Mouse (Mus musculus): ENCODE measurements around the gene Srm.

Gene Srm

DNA sequence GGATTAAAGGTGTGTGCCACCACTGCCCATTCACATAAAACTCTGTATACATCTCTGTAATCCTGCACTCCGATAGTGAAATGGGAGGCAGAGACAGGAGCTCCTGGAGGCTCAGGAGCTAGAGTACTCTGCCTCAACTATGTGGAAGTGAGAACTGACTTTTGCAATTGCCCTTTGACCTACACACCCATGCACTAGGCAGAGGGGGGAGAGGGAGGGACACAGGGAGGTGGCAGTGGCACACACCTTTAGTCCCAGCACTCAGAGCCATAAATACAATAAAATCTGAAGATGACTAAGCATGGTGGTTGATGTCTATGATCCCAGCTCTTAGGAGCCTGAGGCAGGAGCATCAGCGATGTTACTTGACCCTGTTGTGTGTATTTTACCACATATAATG, 48.2 kb downstream of the Srm start:
- POLR2A ChIA-PET: interaction anchor here in 2 of 4 experiments (1.0 to 1.5 kb wide), 4 partner anchors 12 to 18 kb away, joined by 3 to 4 read pairs (median 4); partner anchors contain the start of gene Tardbp (in 1 of the 2)
- CTCF ChIA-PET: interaction anchor here in 1 of 4 experiments (0.7 kb wide), 1 partner anchor 1459 kb away, joined by 3 read pairs; no protein-coding TSS in a partner anchor

DNA sequence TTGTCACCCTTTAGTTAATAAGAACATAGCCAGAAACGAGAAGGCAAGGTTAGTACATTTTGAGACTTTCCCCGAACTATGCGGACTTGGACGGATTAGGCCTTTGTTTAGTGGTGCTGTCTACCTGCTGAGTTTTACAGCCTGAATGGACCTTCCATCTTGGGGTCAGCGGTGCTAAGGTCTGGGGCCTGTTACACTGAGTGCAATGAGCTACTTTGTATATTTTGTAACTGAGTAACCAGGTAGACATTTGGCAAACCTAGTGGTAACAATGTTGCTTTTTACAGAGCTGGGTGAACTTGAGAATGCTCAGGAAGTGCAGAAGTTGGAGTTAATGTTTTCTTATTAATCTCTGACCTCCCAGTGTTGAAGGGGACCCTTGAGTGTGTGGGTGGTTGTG, 49.8 kb downstream of the Srm start:
- POLR2A ChIA-PET: interaction anchor here in 1 of 4 experiments (1.5 kb wide), 1 partner anchor 14 kb away, joined by 4 read pairs; the partner anchor contains the start of gene Tardbp
- CTCF ChIA-PET: interaction anchor here in 1 of 4 experiments (1.1 kb wide), 1 partner anchor 9 kb away, joined by 3 read pairs; no protein-coding TSS in a partner anchor

DNA sequence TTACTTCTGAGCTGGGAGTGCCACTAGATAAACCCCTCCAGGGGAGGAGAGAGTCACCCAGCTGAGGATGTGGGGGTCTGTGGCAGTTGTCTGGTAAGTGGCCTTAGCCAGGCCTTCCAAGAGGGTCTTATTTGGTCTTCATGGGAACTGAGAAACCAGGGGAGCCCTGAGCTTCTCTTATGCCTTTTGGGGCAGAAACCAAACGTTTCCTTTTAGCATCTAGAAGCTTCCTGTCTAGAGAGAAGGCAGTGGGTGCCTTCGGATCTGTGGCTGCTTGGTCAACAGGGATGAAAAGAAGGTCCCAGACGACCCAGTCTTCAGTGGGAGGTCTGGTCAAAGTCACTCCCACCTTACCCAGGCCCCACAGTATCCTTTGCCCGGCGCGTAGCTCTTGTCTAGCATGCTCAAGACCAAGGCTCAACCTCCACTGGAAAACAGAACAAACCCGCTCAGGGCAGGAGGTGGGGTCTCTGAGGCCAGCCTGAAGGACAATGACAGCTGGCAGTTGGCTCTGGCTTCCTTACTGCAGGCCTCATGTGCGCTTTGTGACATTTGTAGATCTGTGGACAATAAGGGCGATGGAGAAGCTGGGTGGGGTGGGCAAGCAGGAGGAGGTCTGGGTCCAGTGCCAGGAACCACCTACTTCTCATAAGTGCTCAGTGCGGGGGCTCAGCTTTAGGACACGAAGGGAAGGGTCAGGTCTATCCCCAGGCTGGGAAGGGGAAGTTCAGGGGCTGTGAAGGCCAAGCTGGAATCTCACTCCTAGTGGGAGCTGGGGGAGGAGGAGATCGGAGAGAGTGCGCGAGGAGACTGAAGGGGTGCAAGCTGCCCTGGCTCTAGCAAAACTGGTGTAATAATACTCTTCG, 52.2 kb downstream of the Srm start, which contains the start of gene Gm572:
Gene Gm572, plus strand, starts transcription at position 27 of the 866 bp plus-strand sequence.
- ChIA-PET CTCF (interaction anchor here (0.6 to 2.4 kb wide), 40 partner anchors 8 to 548 kb away, joined by 3 to 23 read pairs (median 3); partner anchors contain the start of genes Tardbp (in 3 of the 4), Dffa (in 1 of the 4) and Disp3 (in 1 of the 4)), POLR2A (interaction anchor here (0.7 to 5.5 kb wide), 38 partner anchors 8 to 432 kb away, joined by 3 to 53 read pairs (median 4); partner anchors contain the start of genes Tardbp (in 4 of the 4) and Srm (in 1 of the 4))

DNA sequence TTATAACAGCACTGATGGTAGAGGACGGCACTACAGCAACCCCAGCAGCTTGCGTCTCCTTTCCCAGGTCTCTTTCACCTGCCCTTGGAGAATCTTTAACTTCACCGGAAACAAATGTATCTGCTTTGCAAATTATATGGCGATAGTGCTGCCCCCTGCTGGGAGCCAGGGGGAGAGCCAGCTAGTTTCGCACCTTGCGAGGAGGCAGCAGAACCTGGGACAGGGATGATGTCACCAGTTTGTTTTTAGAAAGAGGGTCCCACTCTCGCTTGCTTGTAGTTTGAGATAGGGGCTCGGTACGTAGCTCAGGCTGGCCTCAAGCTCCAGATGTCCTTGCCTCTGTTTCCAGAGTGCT, 52.8 kb downstream of the Srm start:
- ChIA-PET POLR2A (interaction anchor here (0.6 to 5.5 kb wide), 37 partner anchors 7 to 431 kb away, joined by 3 to 53 read pairs (median 4); partner anchors contain the start of genes Tardbp (in 4 of the 4) and Srm (in 1 of the 4)), CTCF (interaction anchor here (0.5 to 2.4 kb wide), 38 partner anchors 10 to 548 kb away, joined by 3 to 23 read pairs (median 4); partner anchors contain the start of genes Tardbp (in 3 of the 4), Dffa (in 1 of the 4) and Disp3 (in 1 of the 4))

Measured in embryonic stem cell, embryonic (primary cell).